Mouse (Mus musculus) olfactory bulb, adult 2 months (tissue): ENCODE data around the gene N4bp1.

Experiments
- CTCF ChIP-seq: fragments of 200-500 bp; IDR thresholded peaks from 2 replicates; pipeline ENCODE4 v1.5.1; 2012; ENCODE audit warnings: low read depth, mild to moderate bottlenecking, low read length, moderate library complexity; ENCODE audit not compliant: insufficient read depth
- POLR2A ChIP-seq: fragments of 200-500 bp; IDR thresholded peaks from 2 replicates; pipeline ENCODE4 v1.6.1; 2012; ENCODE audit warnings: mild to moderate bottlenecking, low read depth, low read length, moderate library complexity; ENCODE audit not compliant: insufficient read depth

GRCm38 (mm10) chr8:86841556-86842309, 43.3 kb downstream of the N4bp1 start:
- TF ChIP-seq CTCF, result no peak
- no peak for TF ChIP-seq POLR2A
